ENCODE assay signal across 19 mouse cellular contexts in genomic region chr2:121514211-121514610, GRCm38 (mm10). TPM values are rescaled to one million over a fixed set of nuclear protein-coding genes. Genes with fewer than 3 reads are reported as not detected.
"Had no signal": no experiment of that assay in that cellular context is flagged by ENCODE, and none has a peak within 500 bp of the region (broad histone marks: within the 10 kb centered on the region; RNA-seq: fewer than 3 reads in every experiment).

No protein-coding gene starts in this region.

- H3K4me3 ChIP-seq: left cerebral cortex, adult 2 months; liver, embryonic 13.5 days; lung, embryonic 15.5 days; neural tube, embryonic 12.5 days; neural tube, embryonic 15.5 days; stomach, embryonic 15.5 days had no signal

- DNase-seq: kidney, adult 18-20 months; kidney, adult 9 months; kidney, postnatal 10 days; kidney, postnatal 36 days; layer of hippocampus, postnatal 36 days; liver, embryonic 13.5 days; lung, postnatal 4 days; midbrain, embryonic 14.5 days; right cerebral cortex, adult 18-20 months; right cerebral cortex, postnatal 25 days; spleen, adult 18-20 months; thymus, postnatal 25 days had no signal

- H3K27ac ChIP-seq: left cerebral cortex, adult 2 months; liver, embryonic 13.5 days; lung, embryonic 15.5 days; neural tube, embryonic 12.5 days; neural tube, embryonic 15.5 days; stomach, embryonic 15.5 days had no signal

- H3K4me2 ChIP-seq: liver, embryonic 13.5 days; lung, embryonic 15.5 days; midbrain, embryonic 11.5 days; neural tube, embryonic 12.5 days; neural tube, embryonic 15.5 days; stomach, embryonic 15.5 days had no signal

- ATAC-seq: intestine, embryonic 16.5 days had no signal

- H3K9ac ChIP-seq: liver, embryonic 13.5 days; lung, embryonic 15.5 days; neural tube, embryonic 12.5 days; neural tube, embryonic 15.5 days; stomach, embryonic 15.5 days had no signal

- H3K27me3 ChIP-seq: liver, embryonic 13.5 days; lung, embryonic 15.5 days; neural tube, embryonic 12.5 days; neural tube, embryonic 15.5 days; stomach, embryonic 15.5 days had no signal

- H3K9me3 ChIP-seq: liver, embryonic 13.5 days; lung, embryonic 15.5 days; neural tube, embryonic 12.5 days; neural tube, embryonic 15.5 days; stomach, embryonic 15.5 days had no signal

- H3K4me1 ChIP-seq: neural tube, embryonic 12.5 days had no signal

- H3K36me3 ChIP-seq: neural tube, embryonic 15.5 days had no signal

RNA-seq across cellular contexts. Expression of gene Serinc4, which starts 57.6 kb away (rescaled TPM):
- polyA plus RNA-seq: intestine, embryonic 16.5 days had no signal
